Mouse (Mus musculus): ENCODE results near the gene Scgb3a1.

GRCm38 (mm10) chr11:49624156-49624555 lies 39.3 kb upstream of the Scgb3a1 start:
- TF ChIP-seq CTCF (conservative IDR thresholded peaks at IDR 0.05; ENCODE audit: insufficient read depth, insufficient read length, low read depth, low read length): no peak
- no peak for TF ChIP-seq POLR2A (IDR thresholded peaks at IDR 0.05; ENCODE audit: low read depth, low read length)
